Mouse (Mus musculus): ENCODE measurements around the gene Hspd1. TPM values are rescaled to one million over a fixed set of nuclear protein-coding genes. Genes with fewer than 3 reads are reported as not detected.
"Not testable (repeated sequence)": the region's sequence is repeated elsewhere in the genome, so short reads cannot be mapped to it uniquely, and the experiment has no call there.

The Hspd1 gene
- total RNA-seq, 2 experiments from 2014 or later: 158 to 177 TPM

DNA sequence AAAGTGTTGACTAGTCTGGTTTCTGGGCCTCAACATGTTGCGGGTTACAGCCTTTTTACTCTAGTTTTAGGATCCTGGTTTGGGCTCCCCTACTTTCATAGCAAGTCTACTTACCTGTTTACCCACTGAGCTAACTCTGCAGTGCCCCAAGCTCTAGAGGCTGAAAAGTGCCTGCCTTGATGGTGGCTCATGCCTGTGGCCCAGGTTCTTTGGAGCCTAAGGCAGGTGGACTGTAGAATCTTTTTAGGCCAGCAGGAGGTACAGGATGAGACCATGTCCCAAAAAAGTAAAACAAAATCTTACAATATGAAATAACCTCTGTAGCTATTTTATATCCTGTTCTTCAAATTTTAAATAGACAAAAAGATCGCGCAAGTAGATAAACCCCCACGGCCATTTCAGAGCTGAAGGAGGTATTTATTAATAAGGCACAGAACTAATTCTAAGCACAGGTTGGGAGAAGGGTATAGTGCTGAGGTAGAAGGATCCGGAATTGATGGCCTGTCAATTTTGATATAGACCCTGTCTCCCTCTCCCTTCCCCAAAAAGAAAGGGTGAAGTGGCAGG lies 1.5 kb upstream of the Hspd1 start:
- DNase-seq: no peak
- intact Hi-C loops (cut with DNase I): loop anchor here (2.0 kb wide), 1 partner anchor 41 kb away; the partner anchor contains the start of gene Mob4

- DNase-seq: no peak
- intact Hi-C loops (cut with DNase I): loop anchor here (2.0 kb wide), 1 partner anchor 42 kb away; the partner anchor contains the start of gene Mob4
These were observed 811 bp upstream of the Hspd1 start for GRCm38 (mm10) chr1:55088611-55089497.

DNA sequence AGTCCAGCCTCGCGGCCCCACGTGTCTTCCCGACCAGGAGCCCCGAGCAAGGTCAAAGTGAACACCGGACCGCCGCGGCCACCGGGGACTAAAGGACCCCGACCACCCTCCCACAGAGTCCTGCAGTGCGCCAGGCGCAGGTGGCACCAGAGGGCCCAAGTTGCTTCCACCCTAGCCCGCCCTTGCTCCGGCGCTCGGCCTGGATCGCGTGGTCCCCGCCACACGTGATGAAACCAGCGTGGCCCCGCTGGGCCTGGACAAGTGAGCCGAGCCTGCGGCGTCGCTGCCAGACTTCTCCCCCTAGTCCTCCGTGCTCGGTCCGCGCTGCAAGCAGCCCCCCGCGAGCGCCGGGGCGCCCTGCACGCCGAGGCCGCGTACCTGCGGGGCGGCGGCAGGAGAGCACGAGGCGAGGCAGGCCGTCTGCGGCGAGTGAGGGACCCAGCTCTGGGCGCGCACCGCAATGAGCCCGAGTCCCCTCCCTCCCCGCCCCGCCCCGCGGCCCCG lies 590 bp downstream of the Hspd1 start:
- intact Hi-C loops (cut with DNase I): loop anchor here (2.0 kb wide), 1 partner anchor 149 kb away; the partner anchor contains the start of gene Mars2
- peak in 1 of 2 experiments; percentile 45 for DNase-seq

- intact Hi-C loops (cut with DNase I): loop anchor here (2.0 kb wide), 1 partner anchor 150 kb away; the partner anchor contains the start of gene Mars2
- no peak for DNase-seq
These were observed 1.1 kb downstream of the Hspd1 start for GRCm38 (mm10) chr1:55086868-55087400.

GRCm38 (mm10) chr1:55085781-55086366 lies 2.2 kb downstream of the Hspd1 start:
- intact Hi-C loops (cut with DNase I): loop anchor here (2.0 kb wide), 1 partner anchor 151 kb away; the partner anchor contains the start of gene Mars2
- DNase-seq: no peak

DNA sequence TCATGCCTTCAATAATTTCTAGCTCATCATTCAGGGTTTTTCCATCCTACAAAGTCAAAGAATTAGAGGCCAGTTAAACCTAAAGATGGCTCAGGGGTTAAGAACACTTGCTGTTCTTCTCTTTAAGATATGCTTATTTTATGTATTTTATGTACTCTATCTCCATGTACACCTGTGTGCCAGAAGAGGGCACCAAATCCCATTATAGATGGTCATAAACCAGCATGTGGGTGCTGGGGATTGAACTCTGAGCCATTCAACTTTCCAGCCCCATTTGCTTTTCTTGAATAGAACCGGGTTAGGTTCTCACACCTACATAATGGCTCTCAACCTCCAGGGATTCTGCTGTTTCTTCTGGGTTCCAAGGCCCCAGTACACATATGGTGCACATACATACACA lies 5.9 kb downstream of the Hspd1 start:
- DNase-seq: no peak

GRCm38 (mm10) chr1:55079677-55080076 lies 8.4 kb downstream of the Hspd1 start:
- intact Hi-C loops (cut with DNase I): no loop called here
- no peak for DNase-seq

More for the DNA sequence above, 5.9 kb downstream of the Hspd1 start:
- intact Hi-C loops (cut with DNase I): no loop called here

- no peak for DNase-seq
- intact Hi-C loops (cut with DNase I): no loop called here
These were observed 11.1 kb downstream of the Hspd1 start for GRCm38 (mm10) chr1:55076849-55077516.

DNA sequence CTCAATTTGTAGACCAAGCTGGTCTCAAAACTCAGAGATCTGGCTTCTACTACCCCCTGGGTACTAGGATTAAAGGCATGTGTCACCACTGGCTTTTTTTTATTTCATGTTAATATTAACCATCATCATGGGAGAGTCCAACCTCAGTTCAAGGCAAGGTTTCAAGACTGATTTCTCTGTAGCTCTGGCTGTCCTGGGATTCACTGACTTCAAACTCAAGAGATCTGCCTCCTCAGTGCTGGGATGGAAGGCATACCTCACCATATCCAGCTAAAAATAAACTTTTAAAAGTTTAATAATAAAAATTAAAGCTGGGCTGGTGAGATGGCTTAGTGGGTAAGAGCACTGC lies 11.7 kb downstream of the Hspd1 start:
- DNase-seq: no peak
- intact Hi-C loops (cut with DNase I): no loop called here

DNA sequence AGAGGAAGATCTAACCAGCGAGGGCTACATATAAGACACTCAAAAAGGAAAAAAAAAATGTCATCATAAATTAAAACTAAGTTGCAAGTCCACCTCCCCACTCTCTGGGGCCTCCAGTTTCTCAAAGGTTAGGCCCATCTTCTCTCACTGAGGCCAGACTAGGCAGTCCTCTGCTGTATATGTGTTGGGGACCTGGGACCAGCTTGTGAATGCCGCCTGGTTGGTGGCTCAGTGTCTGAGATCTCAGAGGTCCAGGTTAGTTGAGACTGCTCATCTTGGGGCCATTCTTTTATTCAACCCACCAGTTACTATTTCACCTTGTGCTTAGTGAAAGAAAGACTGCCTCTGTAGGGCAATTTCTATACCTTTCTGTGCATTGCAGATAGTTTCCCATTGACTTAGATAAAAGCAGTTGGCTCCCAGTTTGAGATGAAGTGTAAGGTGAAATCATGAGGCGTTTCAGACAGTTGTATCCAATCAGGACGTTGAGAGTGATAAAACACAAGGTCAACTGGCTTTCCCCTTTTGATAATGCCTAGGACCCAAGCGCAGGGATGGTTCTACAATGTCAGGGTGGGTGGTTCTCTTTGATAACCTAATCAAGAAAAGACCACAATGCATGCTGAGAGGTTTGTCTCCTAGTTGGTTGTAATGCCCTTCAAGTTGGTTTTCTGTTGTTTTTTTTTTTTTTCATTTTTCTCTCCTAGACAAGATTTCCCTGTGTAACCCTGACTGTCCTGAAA lies 12.2 kb downstream of the Hspd1 start:
- no peak for DNase-seq
- intact Hi-C loops (cut with DNase I): no loop called here

- intact Hi-C loops (cut with DNase I): no loop called here
These were observed 13.3 kb downstream of the Hspd1 start for GRCm38 (mm10) chr1:55074757-55075156.

GRCm38 (mm10) chr1:55072328-55072727 lies 15.7 kb downstream of the Hspd1 start:
- intact Hi-C loops (cut with DNase I); DNase-seq: not testable (repeated sequence)

More at GRCm38 (mm10) chr1:55074757-55075156, 13.3 kb downstream of the Hspd1 start:
- DNase-seq: no peak

DNA sequence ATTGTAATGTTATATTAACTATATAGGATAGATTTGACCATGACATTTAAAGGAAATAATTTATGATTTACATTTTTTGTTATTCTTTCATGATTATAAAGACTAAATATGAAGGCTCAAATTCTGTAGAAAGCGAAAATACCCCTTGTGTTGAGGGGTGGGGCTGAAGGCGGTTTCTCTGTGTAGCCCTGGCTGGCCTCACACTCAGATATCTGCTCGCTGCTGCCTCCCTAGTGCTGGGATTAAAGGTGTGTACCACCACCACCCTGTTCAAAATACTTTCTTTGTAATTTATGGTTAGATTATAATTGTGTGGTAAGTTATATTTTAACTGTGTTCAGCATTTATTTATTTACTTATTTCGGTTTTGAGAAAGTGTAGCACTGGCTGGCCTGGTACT lies 26.3 kb downstream of the Hspd1 start:
- DNase-seq: no peak
- intact Hi-C loops (cut with DNase I): no loop called here

- intact Hi-C loops (cut with DNase I): no loop called here
These were observed 26.9 kb downstream of the Hspd1 start for GRCm38 (mm10) chr1:55061099-55061498.

GRCm38 (mm10) chr1:55058383-55058782 lies 29.7 kb downstream of the Hspd1 start:
- intact Hi-C loops (cut with DNase I); DNase-seq: not testable (repeated sequence)

More at GRCm38 (mm10) chr1:55061099-55061498, 26.9 kb downstream of the Hspd1 start:
- DNase-seq: no peak

GRCm38 (mm10) chr1:55055322-55056115 lies 32.5 kb downstream of the Hspd1 start:
- intact Hi-C loops (cut with DNase I): no loop called here
- no peak for DNase-seq

GRCm38 (mm10) chr1:55053596-55053995 lies 34.4 kb downstream of the Hspd1 start:
- intact Hi-C loops (cut with DNase I): loop anchor here (2.0 kb wide), 1 partner anchor 27 kb away; the partner anchor contains the start of gene Sf3b1
- no peak for DNase-seq

DNA sequence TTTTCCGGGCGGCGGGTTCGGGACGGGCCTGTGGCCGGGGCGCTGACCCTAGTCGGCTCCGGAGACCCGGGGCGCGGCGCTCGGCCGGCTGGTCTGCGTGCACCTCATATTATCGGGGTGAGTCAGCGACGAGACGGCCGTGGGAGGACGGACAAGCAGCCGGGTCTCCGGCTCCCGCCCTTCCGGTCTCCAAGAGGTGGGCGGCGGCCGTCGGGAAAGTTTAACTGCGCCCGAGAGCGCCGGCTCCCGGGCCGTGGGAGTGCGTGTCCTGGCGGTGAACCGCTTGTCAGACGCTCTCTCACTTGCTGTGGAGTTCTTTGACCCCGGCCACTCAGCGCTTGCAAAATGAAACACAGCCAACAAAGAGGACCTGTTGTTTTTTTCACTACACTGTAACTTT lies 35.0 kb downstream of the Hspd1 start:
- peak in 1 of 2 experiments; percentile 73 for DNase-seq
- intact Hi-C loops (cut with DNase I): loop anchor here (2.0 kb wide), 1 partner anchor 26 kb away; the partner anchor contains the start of gene Sf3b1
